Mouse (Mus musculus) heart, postnatal 4 days (tissue): ENCODE data around the gene Inafm2. TPM values are rescaled to one million over a fixed set of nuclear protein-coding genes. Genes with fewer than 3 reads are reported as not detected.

ENCODE experiments used
- DNase-seq: peaks from one replicate; pipeline ENCODE4 v3.0.0; 2021
- total RNA-seq, 2 experiments: library from RNA; stranded (reverse); gene quantifications; 2 replicates each; pipeline ENCODE4 v1.2.3; 2021

Gene Inafm2
- total RNA-seq, 2 experiments from 2014 or later, result 33.9 to 34.9 TPM

DNA sequence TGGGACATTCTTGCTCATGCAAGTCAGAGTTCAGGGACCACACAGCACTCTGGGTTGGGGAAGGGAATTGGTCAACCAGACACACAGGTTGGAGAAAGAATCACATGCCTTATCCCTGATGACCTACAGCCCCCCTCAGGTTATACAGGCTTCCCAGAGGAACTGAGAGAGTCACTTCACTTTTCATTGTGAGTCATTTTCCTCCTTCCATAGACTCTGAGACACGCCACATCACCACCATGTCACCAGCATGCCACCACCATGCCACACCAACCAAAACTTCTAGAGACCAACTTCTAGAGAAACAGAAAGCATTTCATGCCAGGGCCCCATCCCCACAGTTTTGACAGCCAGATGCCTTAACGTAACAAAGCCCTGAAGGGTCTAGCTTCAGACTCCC is 18.7 kb upstream of the Inafm2 start:
- no peak for DNase-seq

DNA sequence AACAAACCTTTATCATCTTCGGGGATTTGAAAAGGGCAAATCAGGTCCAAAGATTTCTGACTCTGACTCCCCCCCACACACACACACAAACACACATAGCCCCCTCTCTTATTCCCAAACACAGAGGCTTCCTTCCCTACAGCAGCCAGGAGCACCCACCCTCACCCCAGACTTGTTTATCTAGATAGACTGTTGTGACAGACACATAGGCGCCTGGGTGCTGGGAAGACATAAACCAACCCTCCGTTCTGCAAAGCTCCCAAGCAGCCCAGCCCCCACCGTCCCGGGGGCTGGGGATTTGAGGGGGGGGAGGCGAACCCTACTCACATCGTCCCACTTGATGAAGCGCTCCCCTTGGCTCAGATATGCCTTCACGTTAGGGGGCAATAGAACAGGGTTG is 17.6 kb upstream of the Inafm2 start:
- no peak for DNase-seq

DNA sequence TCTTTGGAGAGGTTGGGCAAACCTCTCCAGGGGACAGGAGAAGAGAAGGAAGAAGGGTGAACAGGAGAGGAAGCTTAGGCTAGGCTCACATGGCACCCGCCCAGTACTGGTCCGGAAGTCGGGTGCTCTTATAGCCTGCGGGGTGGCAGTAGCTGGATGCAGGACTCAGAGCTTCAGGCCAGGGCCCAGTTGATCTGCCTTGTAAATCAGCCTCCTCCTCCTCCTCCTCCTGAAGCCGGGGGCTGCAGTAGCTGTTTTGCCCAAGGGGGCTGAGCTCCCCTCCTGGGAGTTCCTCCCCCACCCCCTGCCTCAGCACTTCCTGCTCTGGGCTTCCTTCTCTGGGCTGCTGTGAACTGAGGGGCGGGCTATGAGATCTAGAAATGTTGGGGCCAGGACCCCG is 17.2 kb upstream of the Inafm2 start, which contains the start of gene Plcb2:
Gene Plcb2 (minus strand): TSS at position 102 of the 400 bp plus-strand sequence.
- DNase-seq, result no peak

DNA sequence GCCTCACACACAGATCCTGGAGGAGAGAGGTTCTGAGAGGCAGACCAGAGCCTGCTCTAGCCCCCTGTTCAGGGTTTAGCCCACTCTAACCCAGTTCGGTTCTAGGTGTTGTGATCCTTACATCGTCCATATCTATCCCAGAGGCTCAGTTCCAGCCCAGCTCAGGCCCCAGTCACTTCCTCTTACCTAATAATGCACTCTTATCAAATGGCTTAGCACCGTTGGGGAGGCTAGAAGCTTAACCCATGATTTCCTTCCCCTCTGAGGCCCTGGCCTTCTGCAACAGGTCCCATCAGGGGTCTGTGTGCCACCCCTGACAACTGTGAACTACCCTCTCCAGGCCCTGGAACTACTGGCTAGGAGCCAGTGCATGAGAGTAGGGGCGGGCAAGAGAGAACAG is 16.4 kb upstream of the Inafm2 start:
- no peak for DNase-seq

DNA sequence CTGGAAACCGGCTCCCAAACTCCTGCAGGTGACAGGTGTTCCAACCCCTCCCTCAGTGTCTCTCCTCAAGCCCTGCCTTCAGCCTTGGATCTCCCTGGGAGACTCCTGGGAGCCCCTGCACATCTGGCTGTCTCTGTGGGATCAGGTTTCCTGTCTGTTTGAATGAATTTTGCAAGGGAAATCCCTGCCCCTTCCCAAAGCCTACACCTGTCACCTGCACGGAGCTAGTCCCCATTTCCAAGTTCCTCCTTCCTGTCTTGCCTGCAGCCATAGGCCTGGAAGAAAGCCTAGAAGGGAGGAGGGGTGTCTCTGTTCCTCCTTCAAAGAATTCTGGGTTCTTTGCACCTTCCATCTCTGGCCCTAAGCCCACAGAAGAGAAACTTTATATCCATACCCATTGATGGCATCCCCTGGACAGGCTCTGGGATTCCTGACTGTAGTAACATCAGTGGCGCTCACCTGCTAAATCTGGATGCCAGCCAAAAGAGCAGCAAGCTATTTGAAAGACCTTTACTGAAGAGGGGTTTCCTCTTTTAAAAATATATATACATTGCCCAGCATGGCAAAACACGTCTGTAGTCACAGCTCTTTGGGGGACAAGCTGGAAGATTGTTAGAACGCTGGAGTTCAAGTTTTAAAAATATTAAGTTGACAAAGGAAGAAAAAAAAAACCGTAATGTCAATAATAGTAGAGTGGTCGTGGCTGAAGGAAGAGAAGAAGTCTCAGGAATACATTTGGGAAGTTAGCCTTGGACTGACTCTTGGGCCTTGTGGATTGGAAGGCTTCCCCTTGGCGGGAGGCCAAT is 15.5 kb upstream of the Inafm2 start:
- no peak for DNase-seq

DNA sequence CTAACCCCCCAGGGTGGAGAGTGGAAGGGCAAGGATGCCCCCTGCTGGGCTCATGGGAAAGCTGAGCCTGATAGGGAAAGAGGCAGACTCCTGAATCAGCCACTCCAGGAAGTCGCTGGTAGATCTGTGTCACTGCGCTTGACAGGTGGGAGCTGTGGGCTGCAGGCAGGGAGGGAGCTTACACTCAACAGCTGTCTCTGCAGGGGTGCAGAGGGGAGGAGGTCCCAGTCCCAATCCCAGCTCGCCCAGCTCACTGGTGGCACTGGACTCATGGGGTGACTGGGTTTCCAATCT is 15.0 kb upstream of the Inafm2 start:
- peak; percentile 89 for DNase-seq

DNA sequence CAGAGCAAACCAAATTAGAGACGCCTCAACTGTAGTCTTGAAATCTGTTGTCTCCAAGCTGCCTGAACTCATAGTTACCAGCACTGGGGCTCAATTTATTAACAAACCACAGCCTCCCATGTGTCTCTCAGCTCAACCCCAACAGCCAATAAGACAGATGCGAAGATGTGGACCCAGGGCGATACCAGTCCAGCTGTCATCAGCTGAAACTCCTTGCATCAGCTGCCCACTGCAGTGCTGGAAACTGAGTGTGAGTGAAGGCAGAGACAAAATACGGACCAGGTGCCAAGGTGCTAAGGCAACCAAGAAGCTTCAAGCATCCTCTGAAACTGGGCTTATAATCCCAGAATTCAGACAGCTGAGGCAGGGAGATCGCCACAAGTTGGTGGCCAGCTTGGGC is 13.6 kb upstream of the Inafm2 start:
- DNase-seq, result no peak

DNA sequence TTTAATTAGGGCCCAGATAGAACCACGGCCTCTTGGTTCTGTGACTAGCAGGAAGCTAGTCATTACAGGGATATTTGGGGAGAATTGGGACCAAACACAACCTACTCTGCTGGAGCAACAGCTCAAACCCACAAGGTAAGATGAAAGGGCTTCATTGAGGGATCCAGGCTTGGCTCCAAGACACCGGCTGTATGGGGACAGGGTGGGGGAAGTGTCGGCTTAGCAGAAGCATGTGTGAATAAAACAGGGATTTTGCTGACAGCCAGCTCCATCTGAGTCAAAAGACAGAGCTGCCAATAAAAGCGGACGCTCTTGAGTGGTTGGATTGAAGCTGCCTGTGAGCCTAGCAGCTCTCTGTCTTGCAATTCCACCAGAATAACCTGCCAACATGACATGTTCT is 12.2 kb upstream of the Inafm2 start:
- no peak for DNase-seq

DNA sequence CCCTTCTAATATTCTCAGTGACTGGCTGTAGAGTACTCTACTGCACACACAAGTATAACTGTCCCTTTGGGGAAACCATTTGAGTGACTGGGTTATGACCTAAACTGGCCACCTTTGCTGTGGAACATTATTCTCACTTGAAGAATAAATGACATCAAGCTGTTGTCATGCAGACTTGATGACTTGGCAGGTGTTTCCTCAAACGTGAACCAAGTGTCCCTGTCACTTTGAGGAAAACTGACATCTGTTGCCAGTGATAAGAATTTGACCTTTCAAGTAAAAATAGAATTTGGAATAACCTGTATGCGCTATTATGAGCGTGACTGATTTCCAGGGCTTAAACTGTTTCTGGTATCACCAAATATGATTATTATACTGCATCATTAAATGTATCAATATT is 5.2 kb upstream of the Inafm2 start:
- no peak for DNase-seq

DNA sequence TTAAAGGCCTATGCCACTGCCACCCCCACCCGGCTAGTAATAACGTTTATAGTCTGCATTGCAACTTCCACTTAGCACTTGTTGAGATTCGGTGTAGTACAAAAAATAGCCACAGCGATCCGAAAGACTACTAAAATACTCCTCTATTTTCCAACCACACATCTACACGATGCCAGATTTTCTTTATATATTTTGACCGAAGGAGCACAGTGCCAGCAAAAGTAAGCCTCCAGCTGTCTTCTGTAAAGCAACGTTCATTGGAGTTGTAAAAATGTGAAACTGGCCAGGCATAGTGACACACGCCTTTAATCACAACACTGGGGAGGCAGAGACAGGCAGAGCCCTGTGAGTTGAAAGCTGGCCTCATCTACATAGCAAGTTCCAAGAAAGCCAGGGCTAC is 4.4 kb upstream of the Inafm2 start:
- DNase-seq, result no peak

DNA sequence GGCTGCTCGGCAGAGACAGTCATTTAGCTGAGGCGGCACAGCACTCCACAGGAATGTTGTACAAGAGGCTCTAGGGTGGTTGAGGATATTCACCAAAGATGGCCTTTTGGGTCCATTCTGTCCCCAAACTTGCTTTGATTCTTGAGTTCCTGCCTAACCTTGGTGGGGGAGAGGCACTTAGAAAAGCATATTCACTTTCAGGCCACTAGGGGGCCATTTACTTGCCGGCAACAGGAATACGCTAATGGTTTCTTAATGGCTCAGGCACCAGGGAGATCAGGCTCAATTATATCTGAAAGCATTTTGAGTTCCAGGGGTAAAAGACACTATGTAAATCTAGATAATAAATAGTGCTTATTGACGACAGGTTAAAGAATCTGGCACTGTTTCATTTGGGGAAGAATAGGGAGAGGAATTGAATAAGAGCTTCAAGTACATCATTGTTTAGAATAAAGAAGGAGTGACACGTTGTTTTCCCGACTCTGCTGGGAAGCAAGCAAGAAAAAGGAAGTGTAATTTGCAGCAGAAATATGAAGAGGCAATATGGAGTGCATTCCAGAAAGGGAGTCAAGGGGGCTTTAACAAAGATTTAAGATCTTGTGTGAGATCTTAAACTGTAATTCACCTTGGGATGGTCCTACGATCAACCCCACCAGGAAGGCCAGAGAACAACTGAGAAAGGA is 2.2 kb upstream of the Inafm2 start:
- no peak for DNase-seq

DNA sequence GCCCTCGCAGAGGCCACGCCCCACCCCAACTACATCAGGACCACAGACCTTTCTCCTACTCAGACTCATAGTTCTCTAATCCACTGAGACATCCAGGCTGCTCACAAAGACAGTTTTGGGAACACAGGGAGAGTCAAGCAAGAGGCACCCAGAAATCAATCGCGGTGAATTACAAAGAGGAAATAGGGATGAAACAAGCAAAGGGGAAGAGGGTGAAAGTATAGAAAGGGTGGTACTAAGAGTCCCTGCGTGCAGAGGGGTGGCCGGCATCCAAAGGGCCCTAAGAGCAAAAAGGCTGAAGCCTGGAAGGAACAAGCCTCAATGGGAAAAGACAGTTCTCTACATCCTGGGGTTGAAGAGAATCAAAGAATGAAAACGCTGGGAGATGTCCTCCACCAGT is 937 bp upstream of the Inafm2 start:
- no peak for DNase-seq

DNA sequence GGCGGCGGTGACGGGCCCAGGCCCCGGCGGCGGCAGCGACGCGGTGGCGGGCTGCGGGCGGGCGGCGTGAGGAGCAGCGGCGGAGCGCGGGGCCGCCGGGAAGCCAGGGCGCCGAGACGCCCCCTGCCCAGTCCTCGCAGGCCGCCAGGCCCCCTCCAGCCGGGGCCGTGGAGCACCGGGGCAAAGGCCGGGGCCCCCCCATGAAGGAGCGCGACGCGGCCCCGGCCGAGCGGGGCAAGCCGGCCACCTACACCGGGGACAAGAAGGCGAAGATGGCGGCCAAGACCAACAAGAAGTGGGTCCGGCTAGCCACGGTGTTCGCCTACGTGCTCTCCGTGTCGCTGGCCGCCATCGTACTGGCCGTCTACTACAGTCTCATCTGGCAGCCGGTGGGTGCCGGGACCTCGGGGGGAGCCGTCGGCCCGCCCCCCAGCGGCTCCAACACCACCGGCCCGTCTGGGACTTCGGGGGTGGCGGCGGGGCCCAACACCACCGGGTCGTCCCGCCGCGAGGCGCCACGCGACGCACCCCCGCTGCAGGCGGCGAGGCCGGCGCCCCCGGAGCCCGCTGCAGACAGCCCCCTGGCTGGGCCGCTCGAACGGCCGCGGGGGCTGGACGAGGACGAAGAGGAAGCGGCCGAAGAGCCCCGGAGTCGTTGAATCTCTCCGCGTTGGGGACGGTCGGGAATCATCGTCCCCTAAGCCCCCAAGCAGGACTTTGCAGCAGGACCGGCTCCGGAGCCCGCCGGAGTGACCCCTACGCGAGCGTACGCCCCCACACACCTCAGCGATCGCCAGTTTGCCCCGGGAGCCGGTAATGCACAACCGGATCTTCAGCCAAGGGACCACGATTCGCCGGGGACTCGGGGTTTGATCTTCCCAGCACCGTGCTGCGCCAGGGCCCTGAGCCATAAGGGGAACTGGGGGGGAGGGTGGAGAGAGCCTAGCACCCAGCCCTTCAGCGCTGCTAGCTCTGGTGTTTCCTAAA is 650 bp downstream of the Inafm2 start:
- DNase-seq, result peak; percentile 50

DNA sequence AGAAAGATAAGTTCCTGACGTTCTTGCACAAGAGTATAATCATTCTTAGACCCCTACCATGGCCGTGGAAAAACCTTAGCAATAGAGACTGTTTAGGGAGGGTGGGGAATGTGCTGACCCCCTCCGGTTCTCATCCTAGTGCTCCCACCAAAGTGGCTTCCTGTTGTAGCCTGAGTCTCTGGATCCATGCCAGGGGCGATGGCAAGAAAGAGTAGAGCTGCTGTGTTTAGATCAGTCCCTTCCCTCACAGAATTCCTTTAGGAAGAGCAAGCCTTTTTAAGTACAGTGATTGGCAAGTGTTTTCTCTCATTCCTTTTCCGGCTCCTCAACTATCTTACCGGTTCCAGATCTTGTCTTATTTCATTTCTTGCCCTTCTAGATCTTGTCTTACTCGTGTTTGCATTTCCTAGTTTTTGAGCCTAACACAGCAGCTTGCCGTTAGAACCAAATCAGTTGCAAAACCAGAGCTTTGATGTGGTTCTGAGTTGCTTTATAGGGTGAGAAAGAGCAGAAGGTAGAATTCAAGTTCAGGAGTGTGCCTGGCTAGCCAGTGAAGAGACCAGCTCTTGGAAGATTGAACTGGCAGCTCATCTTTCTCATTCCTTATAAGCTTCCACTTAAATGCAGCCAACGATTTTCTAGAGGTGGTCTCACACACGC is 1.9 kb downstream of the Inafm2 start:
- peak; percentile 58 for DNase-seq

DNA sequence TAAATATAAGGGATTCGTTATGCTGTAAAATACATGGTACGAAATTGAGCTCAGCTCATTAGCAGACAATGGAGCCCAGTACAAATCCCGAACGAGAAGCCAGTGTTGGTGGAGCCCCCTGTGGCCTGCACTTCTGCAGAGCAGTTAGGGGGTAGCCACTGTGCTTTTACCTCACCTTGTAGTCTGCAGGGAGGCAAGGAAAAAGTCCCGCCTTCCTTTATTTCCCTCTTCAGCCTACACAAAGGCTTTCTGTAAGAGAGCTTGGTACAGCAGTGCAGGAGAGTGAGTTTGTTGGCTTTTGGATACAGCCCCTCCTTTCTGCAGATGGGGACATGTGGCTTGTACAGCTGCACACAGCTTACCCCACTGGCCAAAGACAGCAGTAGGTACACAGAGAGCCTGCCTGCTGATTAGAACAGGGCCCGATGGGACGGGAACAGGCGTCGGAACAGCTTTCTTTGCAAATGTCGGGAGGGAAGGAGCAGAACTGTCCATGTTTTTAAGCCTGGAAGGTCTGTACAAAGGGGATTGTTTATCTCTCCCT is 3.9 kb downstream of the Inafm2 start:
- no peak for DNase-seq

DNA sequence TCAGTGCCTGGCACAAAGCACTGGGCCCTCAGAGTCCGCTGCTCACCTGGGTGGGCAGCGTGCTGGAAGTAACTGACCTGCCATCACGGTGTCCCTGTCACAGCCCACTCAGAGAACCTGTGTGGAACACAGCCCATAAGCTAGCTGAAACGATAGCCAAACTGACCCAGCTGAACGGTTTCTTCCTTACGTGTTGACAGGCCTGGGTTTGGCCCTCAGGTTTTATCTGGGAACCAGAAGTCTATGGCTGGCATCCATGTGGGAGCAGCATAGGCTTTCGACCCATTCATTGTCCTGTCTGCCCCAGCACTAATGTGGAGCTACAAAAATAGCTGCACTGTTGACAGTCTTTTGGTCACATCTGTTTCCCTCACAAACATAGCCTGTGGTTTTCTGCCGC is 4.9 kb downstream of the Inafm2 start:
- DNase-seq, result peak; percentile 58

DNA sequence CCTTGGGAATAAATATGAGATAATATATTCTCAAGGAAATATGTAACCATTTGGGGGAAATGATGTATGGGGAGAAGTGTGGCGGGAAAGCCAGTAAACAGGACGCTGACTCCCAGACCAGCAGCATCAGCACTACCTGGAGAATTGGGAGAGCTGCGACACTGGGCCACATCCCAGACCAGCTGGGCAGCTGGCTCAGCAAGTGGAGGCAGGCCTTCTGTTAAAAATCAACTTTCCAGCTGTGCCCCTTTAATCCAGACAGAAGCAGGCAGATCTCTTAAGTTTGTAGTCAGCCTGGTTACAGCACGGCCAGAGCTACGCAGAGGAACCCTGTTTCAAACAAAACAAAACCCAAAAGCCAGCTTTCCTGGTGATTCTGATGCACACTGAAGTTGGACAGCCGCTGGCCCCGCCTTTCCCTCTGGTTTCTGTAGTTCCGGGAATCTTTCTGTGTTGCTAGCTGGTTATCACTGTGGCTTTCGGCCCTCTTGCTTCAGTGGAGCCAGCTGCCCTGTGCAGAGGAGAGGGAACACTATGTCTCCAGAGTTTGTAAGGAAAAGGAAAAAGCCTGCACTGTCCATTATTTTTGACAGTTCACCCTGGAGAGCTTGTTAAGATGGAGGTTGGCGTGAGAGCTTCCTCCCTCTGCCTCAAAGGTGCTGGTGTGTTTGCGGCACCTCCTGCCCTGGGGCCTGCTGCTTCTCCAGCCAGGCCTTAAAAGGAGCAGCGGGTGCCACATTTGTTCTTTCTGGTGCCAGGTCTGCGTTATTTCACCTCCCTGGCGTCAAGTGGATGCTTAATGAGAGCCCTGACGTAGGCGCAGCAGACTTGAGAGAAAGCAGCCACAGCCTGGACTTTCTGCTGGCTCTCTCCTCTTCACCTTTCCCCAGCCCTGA is 6.6 kb downstream of the Inafm2 start:
- peak; percentile 50 for DNase-seq

DNA sequence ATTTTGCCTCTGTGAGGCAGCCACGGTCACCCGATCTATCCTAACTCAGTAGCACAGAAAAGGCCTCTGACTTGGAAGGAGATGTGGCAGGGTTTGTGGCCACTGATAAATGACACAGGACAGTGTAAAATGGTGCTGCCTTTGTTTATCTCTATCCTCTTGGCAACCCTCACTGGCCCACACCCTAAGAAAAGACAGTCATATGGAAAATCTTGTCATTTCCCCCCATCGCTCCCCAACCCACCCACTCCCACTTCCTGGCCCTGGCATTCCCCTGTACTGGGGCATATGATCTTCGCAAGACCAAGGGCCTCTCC is 7.2 kb downstream of the Inafm2 start:
- no peak for DNase-seq

DNA sequence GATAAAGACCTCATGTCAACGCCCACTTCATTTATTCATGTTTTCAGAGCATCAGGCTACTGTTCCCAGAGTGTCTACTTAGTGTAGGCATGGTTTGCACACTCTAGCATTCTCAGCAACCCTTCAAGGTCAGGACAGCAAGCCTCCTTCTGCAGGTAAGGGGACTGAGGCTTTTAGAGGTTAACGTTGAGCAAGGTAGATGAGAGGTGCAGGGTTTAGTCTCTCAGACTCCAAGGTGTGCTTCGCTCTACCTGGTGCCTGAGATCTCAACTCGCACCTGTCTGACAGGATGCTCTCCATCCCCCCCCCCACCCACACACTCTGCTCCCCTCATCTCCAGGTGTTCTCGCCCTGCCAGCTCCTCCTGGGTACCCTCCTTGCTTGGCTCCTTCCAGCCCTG is 8.6 kb downstream of the Inafm2 start:
- DNase-seq, result no peak

DNA sequence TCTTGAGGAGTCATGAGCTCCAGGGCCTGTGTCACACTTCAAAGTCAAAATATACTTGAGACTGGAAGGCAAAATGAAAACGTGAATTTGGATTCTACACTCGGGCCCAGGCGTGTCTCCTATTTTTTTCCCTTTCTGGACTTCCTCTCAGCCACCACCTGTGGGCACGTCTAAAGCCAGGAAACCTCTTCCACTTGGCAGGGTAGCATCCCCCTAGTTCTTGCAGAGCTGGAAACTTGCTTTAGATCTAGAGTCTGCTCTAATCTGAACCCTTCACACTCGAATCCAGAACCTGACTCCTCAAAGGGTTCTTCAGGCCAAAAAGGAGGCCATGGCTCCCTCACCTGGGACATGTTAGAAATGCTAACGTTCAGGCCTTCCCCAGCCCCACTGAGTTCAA is 9.8 kb downstream of the Inafm2 start:
- DNase-seq, result no peak

DNA sequence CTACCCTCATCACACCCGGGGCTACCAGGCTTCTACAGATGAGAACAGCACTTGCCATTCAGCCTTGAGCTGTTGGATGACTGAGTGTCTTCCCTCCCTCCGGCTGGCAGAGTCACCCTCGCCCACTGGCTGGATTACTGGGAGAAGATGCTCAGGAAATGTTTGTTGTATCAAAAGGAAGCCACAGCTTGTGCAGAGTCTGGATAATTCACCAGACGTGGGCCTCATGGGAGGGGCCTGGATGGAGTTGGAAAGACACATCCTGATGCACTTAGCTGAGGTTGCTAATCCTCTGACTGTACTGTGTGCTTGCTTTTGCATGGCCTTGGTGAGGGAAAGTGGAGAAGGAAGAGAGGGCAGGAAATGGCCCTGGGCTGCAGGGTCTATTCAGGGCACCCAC is 10.5 kb downstream of the Inafm2 start:
- DNase-seq, result no peak
